Mouse (Mus musculus) kidney, embryonic 16.5 days (tissue): ENCODE results near the gene Prss28. TPM values are rescaled to one million over a fixed set of nuclear protein-coding genes. Genes with fewer than 3 reads are reported as not detected.

Source experiments
- ATAC-seq: fragments of 200-750 bp; cut with Nextera tagmentation; 2 replicates; pipeline ENCODE4 v1.8.0; 2017; ENCODE audit warnings: moderate TSS enrichment; ENCODE audit not compliant: low FRiP score, low TSS enrichment
- H3K27ac ChIP-seq: fragments of 300-500 bp; sonication (generic); 2 replicates; pipeline ENCODE4 v1.5.1; 2014; ENCODE audit warnings: low read length
- H3K27me3 ChIP-seq: fragments of 300-500 bp; sonication (generic); 2 replicates; pipeline ENCODE4 v1.6.1; 2014; ENCODE audit warnings: low read length, control low read depth, mixed read lengths; ENCODE audit not compliant: insufficient read depth
- H3K36me3 ChIP-seq: fragments of 300-500 bp; sonication (generic); 2 replicates; pipeline ENCODE4 v1.6.1; 2014; ENCODE audit warnings: low read length, control low read depth, mixed read lengths; ENCODE audit not compliant: insufficient read depth
- H3K4me1 ChIP-seq: fragments of 300-500 bp; sonication (generic); 2 replicates; pipeline ENCODE4 v1.6.1; 2014; ENCODE audit warnings: low read length, control low read depth, mixed read lengths; ENCODE audit not compliant: insufficient read depth
- H3K4me2 ChIP-seq: fragments of 300-500 bp; sonication (generic); replicated peaks from 2 replicates; pipeline ENCODE4 v1.6.1; 2014; ENCODE audit warnings: low read depth, low read length
- H3K4me3 ChIP-seq: fragments of 300-500 bp; sonication (generic); 2 replicates; pipeline ENCODE4 v1.5.1; 2014; ENCODE audit warnings: mild to moderate bottlenecking, low read length
- H3K9ac ChIP-seq: fragments of 300-500 bp; sonication (generic); replicated peaks from 2 replicates; pipeline ENCODE4 v1.6.1; 2014; ENCODE audit warnings: low read length
- H3K9me3 ChIP-seq: fragments of 300-500 bp; sonication (generic); 2 replicates; pipeline ENCODE4 v1.6.1; 2016; ENCODE audit warnings: low read length, control low read depth
- WGBS: fragments of 180-500 bp; shearing (Covaris S2); extraction: QIAGEN DNeasy Blood & Tissue Kit; methylation state at CpG from one replicate; pipeline ENCODE4 v1.1.7; 2014; 5-methylcytosine and 5-hydroxymethylcytosine counted together
- polyA plus RNA-seq: library from polyadenylated mRNA; unstranded; fragments of >200 nt; fragmentation: Nextera tagmentation; extraction: Ambion mirVana; gene quantifications from 2 replicates; pipeline ENCODE4 v1.2.1, GENCODE M21; 2015

Gene Prss28
- polyA plus RNA-seq, 1 experiment from 2014 or later: not detected

GRCm38 (mm10) chr17:25285033-25285432 lies 23.4 kb upstream of the Prss28 start:
- H3K9ac ChIP-seq: no peak overlapping the region
- no peaks in the 10 kb centered on the region for H3K36me3 ChIP-seq
- H3K4me3 ChIP-seq: no peak overlapping the region
- no peaks in the 10 kb centered on the region; the same call in 1 of the 2 replicates for H3K9me3 ChIP-seq
- H3K4me2 ChIP-seq: no peak overlapping the region
- 25% methylated on average over 3 of the region's 3 CpGs for WGBS
- ATAC-seq: no peak
- H3K27me3 ChIP-seq: no peaks in the 10 kb centered on the region
- H3K27ac ChIP-seq: no peak overlapping the region
- no peaks in the 10 kb centered on the region for H3K4me1 ChIP-seq

DNA sequence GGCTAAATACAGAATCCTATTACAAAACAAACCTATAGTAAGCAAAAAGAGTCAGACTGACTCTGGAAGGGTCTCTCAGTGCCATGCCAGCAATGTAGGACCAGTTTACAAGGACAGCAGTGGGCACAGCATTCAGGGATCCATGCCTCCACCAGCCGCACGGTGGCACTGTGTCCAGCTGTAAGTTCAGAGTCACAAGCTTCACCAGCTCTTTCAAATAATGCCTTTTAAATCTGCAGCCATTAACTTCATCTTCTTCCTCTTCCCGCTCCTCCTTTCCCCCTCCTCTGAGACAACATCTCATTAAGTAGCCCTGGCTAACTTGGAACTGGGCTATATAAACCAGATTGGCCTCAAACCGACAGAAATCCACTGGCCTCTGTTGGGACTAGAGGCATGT lies 19.6 kb upstream of the Prss28 start:
- H3K9ac ChIP-seq: no peak overlapping the region
- H3K27ac ChIP-seq: no peak overlapping the region
- H3K9me3 ChIP-seq: no peaks in the 10 kb centered on the region
- 15% methylated on average over 4 of the region's 4 CpGs for WGBS
- no peak overlapping the region for H3K4me2 ChIP-seq
- no peaks in the 10 kb centered on the region for H3K4me1 ChIP-seq
- no peak overlapping the region for H3K4me3 ChIP-seq
- H3K36me3 ChIP-seq: no peaks in the 10 kb centered on the region
- no peak for ATAC-seq
- H3K27me3 ChIP-seq: no peaks in the 10 kb centered on the region

- no peak overlapping the region for H3K9ac ChIP-seq
- H3K27ac ChIP-seq: no peak overlapping the region
- no peak overlapping the region for H3K4me2 ChIP-seq
- no peaks in the 10 kb centered on the region for H3K9me3 ChIP-seq
- WGBS: 42% methylated on average over 4 of the region's 4 CpGs
- no peak for ATAC-seq
- no peaks in the 10 kb centered on the region for H3K4me1 ChIP-seq
- no peaks in the 10 kb centered on the region for H3K36me3 ChIP-seq
- no peaks in the 10 kb centered on the region for H3K27me3 ChIP-seq
- no peak overlapping the region for H3K4me3 ChIP-seq
These were observed 18.0 kb upstream of the Prss28 start for GRCm38 (mm10) chr17:25290411-25290810.

DNA sequence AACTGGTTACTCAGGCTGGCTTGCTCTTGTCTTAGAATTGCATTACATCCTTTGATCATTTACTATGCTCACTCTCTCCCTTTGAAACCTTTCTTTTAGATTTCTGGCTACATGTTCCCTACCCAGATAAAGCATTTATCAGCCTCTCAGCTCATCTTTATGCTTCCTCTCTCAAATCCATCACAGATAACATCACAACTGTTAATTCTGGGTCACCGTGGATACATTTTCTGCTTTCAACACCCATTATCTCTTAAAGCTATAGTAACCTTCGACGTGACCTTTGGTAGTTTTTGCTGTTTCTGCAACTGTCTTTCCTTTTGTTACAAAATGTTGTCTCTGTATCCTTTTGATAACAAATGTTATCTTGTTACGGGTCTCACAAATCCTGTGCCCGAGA lies 15.0 kb upstream of the Prss28 start:
- H3K27me3 ChIP-seq: no peaks in the 10 kb centered on the region
- 78% methylated on average over 5 of the region's 5 CpGs for WGBS
- no peak overlapping the region for H3K9ac ChIP-seq
- H3K27ac ChIP-seq: no peak overlapping the region
- no peak overlapping the region for H3K4me3 ChIP-seq
- H3K4me2 ChIP-seq: no peak overlapping the region
- no peak for ATAC-seq
- H3K4me1 ChIP-seq: no peaks in the 10 kb centered on the region
- H3K9me3 ChIP-seq: no peaks in the 10 kb centered on the region
- H3K36me3 ChIP-seq: no peaks in the 10 kb centered on the region

- H3K4me3 ChIP-seq: no peak overlapping the region
- H3K9me3 ChIP-seq: no peaks in the 10 kb centered on the region
- no peak overlapping the region for H3K4me2 ChIP-seq
- WGBS: 65% methylated on average over 1 of the region's 1 CpGs
- no peaks in the 10 kb centered on the region for H3K36me3 ChIP-seq
- ATAC-seq: no peak
- H3K27ac ChIP-seq: no peak overlapping the region
- H3K27me3 ChIP-seq: no peaks in the 10 kb centered on the region
- H3K4me1 ChIP-seq: no peaks in the 10 kb centered on the region
- no peak overlapping the region for H3K9ac ChIP-seq
These were observed 14.3 kb upstream of the Prss28 start for GRCm38 (mm10) chr17:25294111-25294510.

DNA sequence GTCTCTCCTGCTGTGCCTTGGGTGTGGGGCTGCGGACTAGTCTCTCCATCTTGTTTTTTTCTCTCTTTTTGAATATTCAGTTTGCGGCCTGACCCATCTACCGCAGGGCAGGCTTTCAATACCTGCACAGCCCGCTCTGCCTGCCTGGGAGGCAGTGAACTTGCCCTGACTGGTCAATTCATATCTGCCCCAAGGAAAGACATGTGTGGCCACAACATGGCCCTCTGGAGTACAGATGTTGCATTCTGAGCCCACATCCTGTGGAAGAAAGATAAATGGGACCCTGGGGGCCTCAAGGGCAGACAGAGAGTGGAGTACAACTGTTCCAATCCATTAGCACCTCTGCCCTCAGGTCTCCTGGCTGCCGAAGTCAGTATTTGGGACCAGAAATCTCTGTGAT lies 10.4 kb upstream of the Prss28 start, which contains the start of gene Prss34:
Prss34 (plus strand) TSS at position 301 of the 400 bp plus-strand sequence.
- H3K27me3 ChIP-seq: no peaks in the 10 kb centered on the region
- H3K4me3 ChIP-seq: no peak within 1 kb of the TSS
- H3K9ac ChIP-seq: no peak within 1 kb of the TSS
- no peak within 1 kb of the TSS for H3K4me2 ChIP-seq
- 75% methylated on average over 5 of the region's 5 CpGs for WGBS
- H3K4me1 ChIP-seq: no peaks in the 10 kb centered on the region
- no peak within 1 kb of the TSS for H3K27ac ChIP-seq
- H3K9me3 ChIP-seq: no peaks in the 10 kb centered on the region
- ATAC-seq: no peak
- H3K36me3 ChIP-seq: no peaks in the 10 kb centered on the region

GRCm38 (mm10) chr17:25318354-25318753 lies 9.9 kb downstream of the Prss28 start, which contains the start of gene Prss29:
Gene Prss29 (plus strand): TSS chr17:25318654.
- 74% methylated on average over 5 of the region's 5 CpGs for WGBS
- ATAC-seq: no peak

GRCm38 (mm10) chr17:25320819-25321218 lies 12.4 kb downstream of the Prss28 start:
- H3K27me3 ChIP-seq: no peaks in the 10 kb centered on the region
- no peak overlapping the region for H3K9ac ChIP-seq
- no peaks in the 10 kb centered on the region for H3K4me1 ChIP-seq
- H3K9me3 ChIP-seq: no peaks in the 10 kb centered on the region
- no peak overlapping the region for H3K4me3 ChIP-seq
- H3K27ac ChIP-seq: no peak overlapping the region
- no peaks in the 10 kb centered on the region for H3K36me3 ChIP-seq
- no peak for ATAC-seq
- 86% methylated on average over 8 of the region's 8 CpGs for WGBS
- H3K4me2 ChIP-seq: no peak overlapping the region

More at GRCm38 (mm10) chr17:25318354-25318753, 9.9 kb downstream of the Prss28 start, which contains the start of gene Prss29:
- no peaks in the 10 kb centered on the region for H3K4me1 ChIP-seq
- H3K9me3 ChIP-seq: no peaks in the 10 kb centered on the region
- no peak within 1 kb of the TSS for H3K9ac ChIP-seq
- no peaks in the 10 kb centered on the region for H3K36me3 ChIP-seq
- H3K4me3 ChIP-seq: no peak within 1 kb of the TSS
- no peak within 1 kb of the TSS for H3K27ac ChIP-seq
- H3K4me2 ChIP-seq: no peak within 1 kb of the TSS
- H3K27me3 ChIP-seq: no peaks in the 10 kb centered on the region

DNA sequence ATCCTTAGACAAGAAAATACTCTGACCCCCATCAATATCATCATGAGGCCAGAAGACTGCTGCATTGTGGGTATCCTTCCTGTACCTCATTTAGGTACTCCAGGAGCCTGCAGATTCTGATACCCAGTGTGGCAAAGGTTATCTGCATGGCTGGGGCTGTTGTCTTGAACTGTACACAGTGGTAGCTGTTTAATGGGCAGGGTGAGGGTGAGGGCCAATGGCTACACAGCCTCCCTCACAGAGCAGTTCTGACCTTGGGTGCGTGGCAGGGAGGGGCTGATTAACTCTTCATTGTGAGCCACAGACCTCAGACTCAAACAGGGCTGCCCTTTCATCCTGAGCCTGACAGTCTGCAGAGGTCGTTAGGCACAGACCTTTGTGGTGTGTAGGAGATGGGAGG lies 14.5 kb downstream of the Prss28 start:
- Histone ChIP-seq H3K27me3 (no peaks in the 10 kb centered on the region), H3K4me2 (no peak overlapping the region), H3K9me3 (no peaks in the 10 kb centered on the region), H3K4me3 (no peak overlapping the region), H3K27ac (no peak overlapping the region), H3K9ac (no peak overlapping the region), H3K36me3 (no peaks in the 10 kb centered on the region), H3K4me1 (no peaks in the 10 kb centered on the region)
- WGBS: 5% methylated on average over 2 of the region's 2 CpGs
- ATAC-seq: no peak

DNA sequence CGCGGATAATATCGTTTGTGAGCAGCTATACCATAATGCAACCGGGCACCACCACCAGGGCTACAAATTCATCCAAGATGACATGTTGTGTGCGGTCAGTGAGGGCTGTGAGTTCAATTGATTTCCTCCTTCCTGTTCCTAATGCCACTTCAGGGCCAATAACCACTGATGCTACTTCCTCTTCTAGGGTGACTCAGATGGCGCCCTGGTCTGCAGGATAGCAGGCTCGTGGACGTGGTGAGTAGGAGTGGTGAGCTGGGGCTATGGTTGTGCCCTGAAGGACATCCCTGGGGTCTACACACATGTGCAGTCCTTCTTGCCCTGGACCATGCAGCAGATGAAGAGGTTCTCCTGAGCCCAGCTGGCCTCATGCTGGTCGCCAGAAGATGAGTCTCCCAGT lies 23.9 kb downstream of the Prss28 start:
- Histone ChIP-seq H3K9ac (no peak overlapping the region), H3K36me3 (no peaks in the 10 kb centered on the region), H3K4me3 (no peak overlapping the region), H3K27me3 (no peaks in the 10 kb centered on the region), H3K9me3 (no peaks in the 10 kb centered on the region), H3K4me2 (no peak overlapping the region), H3K4me1 (no peaks in the 10 kb centered on the region), H3K27ac (no peak overlapping the region)
- WGBS: 67% methylated on average over 9 of the region's 9 CpGs
- ATAC-seq: no peak
